In the genomic region with DNA sequence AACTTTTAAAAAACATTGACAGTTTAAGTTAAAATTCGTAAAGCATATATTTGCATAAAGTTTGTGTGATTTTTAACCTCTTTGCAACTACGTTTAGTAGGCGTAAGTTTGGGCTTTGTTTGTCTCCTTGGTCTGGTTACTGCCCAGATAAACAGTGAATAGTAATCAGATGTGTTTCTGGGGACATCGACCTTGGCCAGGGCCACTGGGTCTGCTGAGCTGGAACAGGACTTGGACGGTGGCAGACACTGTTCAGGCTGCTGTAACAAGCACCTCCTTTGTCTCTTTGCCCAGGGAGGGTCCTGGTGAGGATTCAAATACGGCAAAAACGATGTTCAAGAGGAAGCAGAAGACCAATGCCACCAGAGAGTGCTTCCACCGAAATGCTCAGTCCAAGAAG, we compare ENCODE assay signal across 25 mouse cellular contexts. TPM values are rescaled to one million over a fixed set of nuclear protein-coding genes. Genes with fewer than 3 reads are reported as not detected.
"Had no signal": no experiment of that assay in that cellular context is flagged by ENCODE, and none has a peak within 500 bp of the region (broad histone marks: within the 10 kb centered on the region; RNA-seq: fewer than 3 reads in every experiment).

No protein-coding gene starts in this region.

- H3K27ac ChIP-seq: midbrain, embryonic 10.5 days; midbrain, embryonic 12.5 days; neural tube, embryonic 13.5 days; neural tube, embryonic 15.5 days had no signal

- H3K4me1 ChIP-seq: midbrain, embryonic 12.5 days had no signal

- H3K9ac ChIP-seq: lung, embryonic 14.5 days; midbrain, embryonic 12.5 days; neural tube, embryonic 13.5 days; neural tube, embryonic 15.5 days had no signal

- ATAC-seq: midbrain, embryonic 16.5 days had no signal

- H3K36me3 ChIP-seq: midbrain, embryonic 10.5 days; midbrain, embryonic 12.5 days; neural tube, embryonic 13.5 days; neural tube, embryonic 15.5 days had no signal

- H3K4me2 ChIP-seq: lung, embryonic 14.5 days; midbrain, embryonic 12.5 days; neural tube, embryonic 13.5 days; neural tube, embryonic 15.5 days had no signal

- DNase-seq: lung, adult 18-20 months; lung, embryonic 14.5 days; lung, postnatal 10 days; lung, postnatal 4 days; midbrain, embryonic 14.5 days; retina, postnatal 1 day; right cerebral cortex, adult 18-20 months; right cerebral cortex, postnatal 25 days; right cerebral cortex, postnatal 4 days; spleen, adult 18-20 months; thymus, adult 18-20 months; thymus, postnatal 14 days; thymus, postnatal 36 days had no signal

- H3K4me3 ChIP-seq: midbrain, embryonic 10.5 days; midbrain, embryonic 12.5 days; myocyte; neural tube, embryonic 13.5 days; neural tube, embryonic 15.5 days had no signal

- H3K9me3 ChIP-seq: neural tube, embryonic 13.5 days; neural tube, embryonic 15.5 days had no signal

RNA-seq across cellular contexts. Expression of gene Pnpla1, which starts 27.0 kb away (rescaled TPM):
- total RNA-seq: megakaryocyte-erythroid progenitor cell, adult 5-6 weeks had no signal
- polyA plus RNA-seq: lung, embryonic 16.5 days; midbrain, embryonic 10.5 days; midbrain, embryonic 12.5 days; midbrain, embryonic 14.5 days; midbrain, embryonic 16.5 days; myocyte; neural tube, embryonic 11.5 days; neural tube, embryonic 13.5 days; thymus, postnatal 0 days had no signal

RNA-seq across cellular contexts. Expression of gene 4930539E08Rik, which starts 29.9 kb away (rescaled TPM):
- polyA plus RNA-seq: myocyte had no signal

RNA-seq across cellular contexts. Expression of gene Pxt1, which starts 58.4 kb away (rescaled TPM):
- total RNA-seq: megakaryocyte-erythroid progenitor cell, adult 5-6 weeks had no signal
- polyA plus RNA-seq: midbrain, embryonic 10.5 days; midbrain, embryonic 12.5 days; midbrain, embryonic 14.5 days; midbrain, embryonic 16.5 days; myocyte; neural tube, embryonic 11.5 days; neural tube, embryonic 13.5 days; neural tube, embryonic 15.5 days; small intestine, adult 2 months; stomach, embryonic 14.5 days; thymus, postnatal 0 days had no signal
